Mouse (Mus musculus) stomach, embryonic 14.5 days (tissue): ENCODE measurements around the gene Neu3. TPM values are rescaled to one million over a fixed set of nuclear protein-coding genes. Genes with fewer than 3 reads are reported as not detected.

Experiments
- ATAC-seq: fragments of 200-750 bp; cut with Nextera tagmentation; 2 replicates; pipeline ENCODE4 v1.8.0; 2017; ENCODE audit warnings: low read depth, moderate TSS enrichment; ENCODE audit not compliant: insufficient number of reproducible peaks, insufficient read depth, low FRiP score
- H3K27ac ChIP-seq: fragments of 300-500 bp; sonication (generic); 2 replicates; pipeline ENCODE4 v1.5.1; 2014; ENCODE audit warnings: mild to moderate bottlenecking, low read length, moderate library complexity, mixed read lengths
- H3K27me3 ChIP-seq: fragments of 300-500 bp; sonication (generic); 2 replicates; pipeline ENCODE4 v1.6.1; 2014; ENCODE audit warnings: low read length, control low read depth, mixed read lengths; ENCODE audit not compliant: control insufficient read depth, insufficient read depth
- H3K36me3 ChIP-seq: fragments of 300-500 bp; sonication (generic); 2 replicates; pipeline ENCODE4 v1.6.1; 2014; ENCODE audit warnings: mild to moderate bottlenecking, control low read depth, low read length, moderate library complexity, mixed read lengths; ENCODE audit not compliant: control insufficient read depth, insufficient read depth
- H3K4me1 ChIP-seq: fragments of 300-500 bp; sonication (generic); 2 replicates; pipeline ENCODE4 v1.6.1; 2014; ENCODE audit warnings: low read length, control low read depth, mixed read lengths; ENCODE audit not compliant: control insufficient read depth, insufficient read depth
- H3K4me2 ChIP-seq: fragments of 300-500 bp; sonication (generic); replicated peaks from 2 replicates; pipeline ENCODE4 v1.6.1; 2014; ENCODE audit warnings: low read depth, low read length, control low read depth
- H3K4me3 ChIP-seq: fragments of 300-500 bp; sonication (generic); 2 replicates; pipeline ENCODE4 v1.5.1; 2014; ENCODE audit warnings: low read depth, low read length, control low read depth
- H3K9ac ChIP-seq: fragments of 300-500 bp; sonication (generic); replicated peaks from 2 replicates; pipeline ENCODE4 v1.6.1; 2014; ENCODE audit warnings: low read depth, mild to moderate bottlenecking, control low read depth, low read length, moderate library complexity, mixed read lengths
- H3K9me3 ChIP-seq: fragments of 300-500 bp; sonication (generic); 2 replicates; pipeline ENCODE4 v1.6.1; 2016; ENCODE audit warnings: low read depth, low read length, control low read depth; ENCODE audit not compliant: control insufficient read depth
- WGBS: fragments of 180-500 bp; shearing (Covaris S2); extraction: QIAGEN DNeasy Blood & Tissue Kit; methylation state at CpG from one replicate; pipeline ENCODE4 v1.1.7; 2014; 5-methylcytosine and 5-hydroxymethylcytosine counted together
- polyA plus RNA-seq: library from polyadenylated mRNA; unstranded; fragments of >200 nt; fragmentation: Nextera tagmentation; extraction: Ambion mirVana; gene quantifications from 2 replicates; pipeline ENCODE4 v1.2.1, GENCODE M21; 2014

Neu3 gene
- polyA plus RNA-seq, 1 experiment from 2014 or later = 7.1 TPM

GRCm38 (mm10) chr7:99858813-99859585 is 30.8 kb upstream of the Neu3 start, which contains the start of gene Xrra1:
TSS of gene Xrra1 (plus strand) at chr7:99859116.
- Histone ChIP-seq H3K4me1 (peaks cover 12% of the 10 kb centered on the region; the same call in 1 of the 2 replicates), H3K4me2 (peak within 1 kb of the TSS; percentile 78), H3K9me3 (no peaks in the 10 kb centered on the region), H3K9ac (peak within 1 kb of the TSS; percentile 91), H3K4me3 (peak within 1 kb of the TSS; percentile 77), H3K27me3 (no peaks in the 10 kb centered on the region), H3K36me3 (peaks cover 6% of the 10 kb centered on the region; the same call in 1 of the 2 replicates), H3K27ac (peak within 1 kb of the TSS; percentile 44; the same call in 1 of the 2 replicates)
- WGBS = under 1% methylated on average over 42 of the region's 42 CpGs
- peak; percentile 98 for ATAC-seq

- 1% methylated on average over 19 of the region's 19 CpGs for WGBS
- Histone ChIP-seq H3K27me3 (no peaks in the 10 kb centered on the region), H3K4me1 (peaks cover 12% of the 10 kb centered on the region; the same call in 1 of the 2 replicates), H3K9me3 (no peaks in the 10 kb centered on the region), H3K27ac (peak overlapping the region; percentile 44; the same call in 1 of the 2 replicates), H3K36me3 (peaks cover 13% of the 10 kb centered on the region; the same call in 1 of the 2 replicates), H3K9ac (peak overlapping the region; percentile 91), H3K4me3 (peak overlapping the region; percentile 77), H3K4me2 (peak overlapping the region; percentile 78)
- peak; percentile 46 for ATAC-seq
Measured at GRCm38 (mm10) chr7:99858175-99858812, 30.1 kb upstream of the Neu3 start.

- no peak overlapping the region for H3K27ac ChIP-seq
- H3K4me3 ChIP-seq = no peak overlapping the region
- peaks cover 15% of the 10 kb centered on the region; the same call in 1 of the 2 replicates for H3K36me3 ChIP-seq
- H3K4me1 ChIP-seq = peaks cover 12% of the 10 kb centered on the region; the same call in 1 of the 2 replicates
- H3K9me3 ChIP-seq = no peaks in the 10 kb centered on the region
- WGBS = 88% methylated on average over 14 of the region's 14 CpGs
- no peak overlapping the region for H3K4me2 ChIP-seq
- H3K27me3 ChIP-seq = no peaks in the 10 kb centered on the region
- no peak overlapping the region for H3K9ac ChIP-seq
- ATAC-seq = no peak
Measured at GRCm38 (mm10) chr7:99856266-99856861, 28.1 kb upstream of the Neu3 start.

- H3K4me3 ChIP-seq = no peak overlapping the region
- no peak overlapping the region for H3K4me2 ChIP-seq
- no peak overlapping the region for H3K9ac ChIP-seq
- peaks cover 15% of the 10 kb centered on the region; the same call in 1 of the 2 replicates for H3K36me3 ChIP-seq
- peaks cover 12% of the 10 kb centered on the region; the same call in 1 of the 2 replicates for H3K4me1 ChIP-seq
- no peaks in the 10 kb centered on the region for H3K27me3 ChIP-seq
- no peaks in the 10 kb centered on the region for H3K9me3 ChIP-seq
- no peak for ATAC-seq
- 93% methylated on average over 4 of the region's 4 CpGs for WGBS
- H3K27ac ChIP-seq = no peak overlapping the region
Measured at GRCm38 (mm10) chr7:99854311-99854710, 26.1 kb upstream of the Neu3 start.

- Histone ChIP-seq H3K27ac (no peak overlapping the region), H3K4me1 (peaks cover 12% of the 10 kb centered on the region; the same call in 1 of the 2 replicates), H3K9ac (no peak overlapping the region), H3K27me3 (no peaks in the 10 kb centered on the region), H3K4me3 (no peak overlapping the region), H3K9me3 (no peaks in the 10 kb centered on the region), H3K36me3 (peaks cover 22% of the 10 kb centered on the region), H3K4me2 (no peak overlapping the region)
- no peak for ATAC-seq
- 76% methylated on average over 7 of the region's 7 CpGs for WGBS
Measured at GRCm38 (mm10) chr7:99853350-99853749, 25.1 kb upstream of the Neu3 start.

- ATAC-seq = no peak
- H3K4me3 ChIP-seq = no peak overlapping the region
- H3K4me2 ChIP-seq = no peak overlapping the region
- H3K9me3 ChIP-seq = no peaks in the 10 kb centered on the region
- no peak overlapping the region for H3K27ac ChIP-seq
- no peak overlapping the region for H3K9ac ChIP-seq
- WGBS = 87% methylated on average over 6 of the region's 6 CpGs
- H3K27me3 ChIP-seq = no peaks in the 10 kb centered on the region
- H3K36me3 ChIP-seq = peaks cover 32% of the 10 kb centered on the region
- peaks cover 2% of the 10 kb centered on the region; the same call in 1 of the 2 replicates for H3K4me1 ChIP-seq
Measured at GRCm38 (mm10) chr7:99851618-99852017, 23.4 kb upstream of the Neu3 start.

GRCm38 (mm10) chr7:99851121-99851520 is 22.9 kb upstream of the Neu3 start:
- 86% methylated on average over 1 of the region's 1 CpGs for WGBS
- H3K4me3 ChIP-seq = no peak overlapping the region
- no peak for ATAC-seq
- no peaks in the 10 kb centered on the region for H3K9me3 ChIP-seq
- H3K36me3 ChIP-seq = peaks cover 33% of the 10 kb centered on the region
- no peak overlapping the region for H3K27ac ChIP-seq
- H3K4me1 ChIP-seq = no peaks in the 10 kb centered on the region
- H3K27me3 ChIP-seq = no peaks in the 10 kb centered on the region
- no peak overlapping the region for H3K9ac ChIP-seq
- H3K4me2 ChIP-seq = no peak overlapping the region

- Histone ChIP-seq H3K4me2 (no peak overlapping the region), H3K36me3 (peaks cover 35% of the 10 kb centered on the region), H3K4me1 (no peaks in the 10 kb centered on the region), H3K4me3 (no peak overlapping the region), H3K27ac (no peak overlapping the region), H3K27me3 (no peaks in the 10 kb centered on the region), H3K9me3 (no peaks in the 10 kb centered on the region), H3K9ac (no peak overlapping the region)
- WGBS = 95% methylated on average over 5 of the region's 5 CpGs
- no peak for ATAC-seq
Measured at GRCm38 (mm10) chr7:99850534-99850933, 22.3 kb upstream of the Neu3 start.
